Mouse (Mus musculus): ENCODE data around the gene Olfr312. TPM values are rescaled to one million over a fixed set of nuclear protein-coding genes. Genes with fewer than 3 reads are reported as not detected.
"Not testable (repeated sequence)": the region's sequence is repeated elsewhere in the genome, so short reads cannot be mapped to it uniquely, and the experiment has no call there.

Gene Olfr312
- polyA plus RNA-seq, 1 experiment from 2014 or later = not detected

GRCm38 (mm10) chr11:58801558-58802228, 27.3 kb upstream of the Olfr312 start, which contains the start of gene Fam183b:
Gene Fam183b, minus strand, starts transcription at chr11:58801960.
- no peak for DNase-seq (ENCODE audit: low read depth, low spot score)
- ChIA-PET CTCF (no interaction called here), POLR2A (no interaction called here)
- in situ Hi-C loops (cut with MboI; ENCODE audit: low pct_unique_long_range_greater_than_20kb) = no loop called here
- no peak for TF ChIP-seq CTCF (IDR thresholded peaks at IDR 0.05)
- ATAC-seq = no peak
- peaks cover 28% of the 10 kb centered on the region for H3K27me3 ChIP-seq

DNA sequence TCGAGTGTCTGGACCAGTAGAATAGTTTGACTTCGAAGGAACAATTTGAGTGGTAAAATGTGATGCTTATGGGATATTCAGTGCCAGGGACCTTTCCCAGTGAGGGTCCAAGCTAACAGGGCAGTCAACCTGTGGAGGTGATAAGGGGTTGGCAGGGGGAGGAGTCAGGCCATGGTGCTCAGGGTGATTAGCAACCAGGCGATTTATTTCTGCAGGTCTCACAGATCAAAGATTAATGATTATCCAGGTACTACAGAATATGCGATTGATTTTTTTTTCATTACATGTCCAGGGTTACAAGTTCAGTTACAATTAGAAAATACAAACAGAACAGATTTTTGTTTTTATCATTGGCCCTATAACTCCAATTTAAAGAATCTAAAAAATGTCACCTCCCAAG, 25.2 kb upstream of the Olfr312 start:
- in situ Hi-C loops (cut with MboI; ENCODE audit: low pct_unique_long_range_greater_than_20kb) = no loop called here
- peaks cover 25% of the 10 kb centered on the region for H3K27me3 ChIP-seq
- CTCF ChIA-PET = no interaction called here
- DNase-seq (ENCODE audit: low read depth, low spot score) (no peak), ATAC-seq (no peak)
- POLR2A ChIA-PET = no interaction called here
- no peak for TF ChIP-seq CTCF (IDR thresholded peaks at IDR 0.05)

- POLR2A ChIA-PET = no interaction called here
- no peak for TF ChIP-seq CTCF (IDR thresholded peaks at IDR 0.05)
- in situ Hi-C loops (cut with MboI; ENCODE audit: low pct_unique_long_range_greater_than_20kb) = no loop called here
- CTCF ChIA-PET = no interaction called here
- ATAC-seq (no peak), DNase-seq (ENCODE audit: low read depth, low spot score) (no peak)
- H3K27me3 ChIP-seq = peaks cover 27% of the 10 kb centered on the region
Measured at GRCm38 (mm10) chr11:58804393-58804792, 24.6 kb upstream of the Olfr312 start.

DNA sequence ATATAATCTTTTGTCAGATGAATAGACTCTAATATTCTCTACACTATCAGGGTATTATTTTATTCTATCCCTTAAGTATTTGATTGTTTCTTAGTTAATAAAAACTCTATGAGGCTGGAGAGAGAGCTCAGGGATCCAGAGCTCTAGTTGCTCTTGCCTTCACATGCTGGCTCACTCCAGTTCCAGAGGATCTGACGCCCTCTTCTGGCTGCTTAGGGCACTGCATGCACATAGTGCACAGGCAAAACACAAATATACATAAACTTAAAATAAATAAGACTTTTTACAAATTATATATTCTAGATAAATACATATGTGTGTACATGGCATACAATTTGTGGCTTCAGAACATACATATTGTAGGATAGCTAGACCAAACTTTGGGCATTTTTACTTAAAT, 17.0 kb upstream of the Olfr312 start:
- DNase-seq (ENCODE audit: low read depth, low spot score) (no peak), ATAC-seq (no peak)
- peaks cover 27% of the 10 kb centered on the region for H3K27me3 ChIP-seq
- in situ Hi-C loops (cut with MboI; ENCODE audit: low pct_unique_long_range_greater_than_20kb) = no loop called here
- TF ChIP-seq CTCF (IDR thresholded peaks at IDR 0.05) = peak; percentile 56
- CTCF ChIA-PET = no interaction called here
- POLR2A ChIA-PET = no interaction called here

DNA sequence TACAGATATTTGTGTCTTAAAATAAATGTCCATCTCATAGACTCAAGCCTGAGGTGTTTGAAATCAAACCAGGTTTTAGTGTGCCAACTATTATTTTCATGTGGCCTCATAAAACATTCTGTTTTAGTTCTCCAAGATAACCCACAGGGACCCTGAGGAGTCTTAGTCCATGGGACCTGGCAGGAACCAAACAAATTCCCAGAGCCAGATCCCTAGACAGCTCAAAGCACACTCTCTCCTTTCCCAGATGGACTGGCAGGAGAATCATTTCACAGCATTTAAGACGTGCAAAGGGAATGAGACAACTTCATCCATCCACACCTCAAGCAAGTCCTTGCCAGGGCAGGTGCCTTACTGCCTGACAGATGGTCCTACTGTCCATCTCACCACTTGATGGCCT, 14.3 kb upstream of the Olfr312 start, which contains the start of gene Olfr313:
Olfr313 (plus strand) TSS at position 301 of the 400 bp plus-strand sequence.
- DNase-seq (ENCODE audit: low read depth, low spot score); in situ Hi-C loops (cut with MboI; ENCODE audit: low pct_unique_long_range_greater_than_20kb); CTCF ChIA-PET; ATAC-seq; POLR2A ChIA-PET: not testable (repeated sequence)
- peaks cover 22% of the 10 kb centered on the region for H3K27me3 ChIP-seq

DNA sequence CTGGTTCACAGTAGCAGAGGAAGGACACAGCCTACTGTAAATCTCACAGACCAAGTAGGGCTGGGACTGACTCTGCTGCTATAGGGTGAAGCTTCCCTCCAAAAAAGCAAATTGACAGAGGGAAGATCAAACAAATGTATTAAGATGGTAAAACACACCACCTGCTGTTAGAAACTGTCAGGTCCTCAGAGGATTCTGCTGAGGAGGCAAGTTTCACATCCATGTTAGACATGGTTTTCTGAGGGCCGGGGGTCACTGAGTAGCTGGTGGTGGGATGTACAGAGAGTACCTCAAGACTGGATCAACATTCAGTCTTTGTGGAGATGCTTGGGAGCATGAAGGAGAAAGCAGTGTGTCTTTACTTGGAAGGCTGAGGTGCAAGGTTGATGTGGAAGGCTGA, 13.4 kb upstream of the Olfr312 start:
- POLR2A ChIA-PET = no interaction called here
- DNase-seq (ENCODE audit: low read depth, low spot score) (no peak), ATAC-seq (no peak)
- in situ Hi-C loops (cut with MboI; ENCODE audit: low pct_unique_long_range_greater_than_20kb) = no loop called here
- no peak for TF ChIP-seq CTCF (IDR thresholded peaks at IDR 0.05)
- CTCF ChIA-PET = no interaction called here
- H3K27me3 ChIP-seq = peaks cover 27% of the 10 kb centered on the region

DNA sequence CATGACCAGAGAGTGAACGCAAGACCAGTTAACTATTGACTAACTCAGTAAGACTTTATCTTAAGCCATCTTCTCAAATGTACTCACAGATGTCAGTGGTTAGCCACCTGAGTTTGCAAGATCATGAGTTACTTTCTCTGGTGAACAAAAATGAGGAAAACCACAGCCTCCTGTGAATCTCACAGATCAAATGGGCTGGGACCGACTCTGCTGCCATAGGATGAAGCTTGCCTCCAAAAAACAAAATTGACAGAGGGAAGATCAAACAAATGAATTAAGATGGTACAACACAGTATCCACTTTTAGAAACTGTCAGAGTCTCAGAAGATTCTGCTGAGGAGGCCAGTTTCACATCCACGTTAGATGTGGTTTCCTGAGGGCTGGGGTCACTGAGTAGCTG, 727 bp downstream of the Olfr312 start:
- TF ChIP-seq CTCF (IDR thresholded peaks at IDR 0.05) = no peak
- DNase-seq (ENCODE audit: low read depth, low spot score) (no peak), ATAC-seq (no peak)
- in situ Hi-C loops (cut with MboI; ENCODE audit: low pct_unique_long_range_greater_than_20kb) = no loop called here
- POLR2A ChIA-PET = no interaction called here
- CTCF ChIA-PET = no interaction called here
- H3K27me3 ChIP-seq = peaks cover 14% of the 10 kb centered on the region

GRCm38 (mm10) chr11:58832541-58832940, 3.5 kb downstream of the Olfr312 start:
- in situ Hi-C loops (cut with MboI; ENCODE audit: low pct_unique_long_range_greater_than_20kb); CTCF ChIA-PET; POLR2A ChIA-PET; ATAC-seq; DNase-seq (ENCODE audit: low read depth, low spot score): not testable (repeated sequence)
- H3K27me3 ChIP-seq = peaks cover 31% of the 10 kb centered on the region

DNA sequence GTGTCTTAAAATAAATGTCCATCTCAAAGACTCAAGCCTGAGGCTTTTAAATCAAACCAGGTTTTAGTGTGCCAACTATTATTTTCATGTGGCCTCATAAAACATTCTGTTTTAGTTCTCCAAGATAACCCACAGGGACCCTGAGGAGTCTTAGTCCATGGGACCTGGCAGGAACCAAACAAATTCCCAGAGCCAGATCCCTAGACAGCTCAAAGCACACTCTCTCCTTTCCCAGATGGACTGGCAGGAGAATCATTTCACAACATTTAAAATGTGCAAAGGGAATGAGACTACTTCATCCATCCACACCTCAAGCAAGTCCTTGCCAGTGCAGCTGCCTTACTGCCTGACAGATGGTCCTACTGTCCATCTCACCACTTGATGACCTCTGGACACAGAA, 9.9 kb downstream of the Olfr312 start, which contains the start of gene Olfr311:
Olfr311 (plus strand) TSS at position 301 of the 400 bp plus-strand sequence.
- ATAC-seq; DNase-seq (ENCODE audit: low read depth, low spot score); CTCF ChIA-PET; in situ Hi-C loops (cut with MboI; ENCODE audit: low pct_unique_long_range_greater_than_20kb); POLR2A ChIA-PET: not testable (repeated sequence)
- H3K27me3 ChIP-seq = peaks cover 56% of the 10 kb centered on the region

DNA sequence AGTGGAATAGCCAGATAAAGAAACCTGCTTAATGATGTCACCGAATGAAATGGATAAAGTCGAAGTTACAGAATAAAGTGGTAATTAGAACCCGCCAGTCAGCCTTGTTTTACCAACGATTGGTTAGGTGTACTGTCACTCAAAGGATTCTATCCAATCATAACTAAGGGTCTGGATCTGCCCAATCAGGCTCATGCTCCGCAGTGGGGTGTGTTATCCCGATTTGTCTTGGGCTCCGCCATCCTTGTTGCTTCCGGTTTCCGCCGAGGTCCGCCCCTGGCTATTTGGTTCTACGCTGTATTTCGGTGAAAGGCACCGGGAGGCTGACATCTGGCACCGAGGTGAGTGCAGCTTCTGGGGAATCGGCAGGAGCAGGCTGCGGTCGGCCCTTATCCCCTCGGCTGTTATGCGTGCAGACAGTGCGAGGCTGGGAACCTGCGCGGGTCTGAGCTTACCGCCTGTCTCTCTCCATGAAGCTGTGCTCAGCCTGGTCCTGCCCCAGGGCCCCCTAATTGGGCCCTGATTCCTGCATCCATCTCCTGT, 18.0 kb downstream of the Olfr312 start, which contains the start of gene Gm12258:
Gm12258 (plus strand) TSS at position 240 of the 543 bp plus-strand sequence.
- TF ChIP-seq CTCF (IDR thresholded peaks at IDR 0.05) = no peak
- H3K27me3 ChIP-seq = peaks cover 9% of the 10 kb centered on the region
- ChIA-PET POLR2A (no interaction called here), CTCF (no interaction called here)
- in situ Hi-C loops (cut with MboI; ENCODE audit: low pct_unique_long_range_greater_than_20kb) = no loop called here
- DNase-seq (ENCODE audit: low read depth, low spot score) (peak; percentile 98), ATAC-seq (peak; percentile 100)

DNA sequence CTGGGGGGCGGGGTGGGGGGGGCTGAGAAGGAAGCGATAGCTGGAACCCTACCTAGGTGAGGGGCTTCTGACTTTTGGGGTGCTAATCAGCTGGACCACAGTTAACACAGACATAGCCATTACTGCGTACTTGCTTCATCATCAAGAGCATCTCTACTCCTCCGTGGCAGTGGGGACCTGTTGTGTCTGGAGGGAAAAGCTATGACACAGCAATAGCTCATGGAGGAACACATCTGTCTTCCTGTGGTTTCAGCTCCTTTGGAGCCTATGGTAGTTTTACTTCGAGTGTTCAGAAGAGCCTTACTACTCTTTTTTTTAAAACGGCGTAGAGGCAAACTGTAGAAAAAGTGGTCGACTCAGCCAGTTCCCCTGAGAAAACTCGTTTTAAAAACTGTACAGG, 18.6 kb downstream of the Olfr312 start:
- ATAC-seq (no peak), DNase-seq (ENCODE audit: low read depth, low spot score) (no peak)
- CTCF ChIA-PET = no interaction called here
- in situ Hi-C loops (cut with MboI; ENCODE audit: low pct_unique_long_range_greater_than_20kb) = no loop called here
- peaks cover 9% of the 10 kb centered on the region for H3K27me3 ChIP-seq
- POLR2A ChIA-PET = no interaction called here
- TF ChIP-seq CTCF (IDR thresholded peaks at IDR 0.05) = no peak

DNA sequence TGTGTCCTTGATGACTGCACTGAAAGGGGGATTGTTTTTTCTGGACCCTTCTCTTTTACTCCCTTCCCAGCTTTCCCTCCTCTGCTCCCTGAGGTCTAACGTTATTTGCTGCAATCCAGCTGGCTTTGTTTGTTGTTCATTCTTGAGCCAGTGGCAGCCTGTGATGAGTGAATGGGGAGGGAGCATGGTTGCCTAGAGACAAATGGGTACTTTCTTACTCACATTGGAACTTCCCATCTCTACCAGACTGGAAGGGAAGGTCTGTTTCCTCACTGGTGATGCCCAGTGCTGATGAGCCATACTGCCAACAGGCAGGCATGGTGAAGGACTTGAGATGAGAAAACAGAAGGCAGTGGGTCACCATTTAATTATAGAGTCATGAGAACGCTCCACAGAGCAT, 20.7 kb downstream of the Olfr312 start:
- ChIA-PET CTCF (no interaction called here), POLR2A (no interaction called here)
- DNase-seq (ENCODE audit: low read depth, low spot score) = no peak
- in situ Hi-C loops (cut with MboI; ENCODE audit: low pct_unique_long_range_greater_than_20kb) = no loop called here
- ATAC-seq = no peak
- no peak for TF ChIP-seq CTCF (IDR thresholded peaks at IDR 0.05)
- H3K27me3 ChIP-seq = no peaks in the 10 kb centered on the region
